Mouse (Mus musculus): ENCODE data around the gene Fars2. TPM values are rescaled to one million over a fixed set of nuclear protein-coding genes. Genes with fewer than 3 reads are reported as not detected.
A peak's percentile ranks its signal among the peaks of the same experiment; 100 is the strongest.

The Fars2 gene
- polyA plus RNA-seq, 1 experiment from 2014 or later = 30.5 TPM

DNA sequence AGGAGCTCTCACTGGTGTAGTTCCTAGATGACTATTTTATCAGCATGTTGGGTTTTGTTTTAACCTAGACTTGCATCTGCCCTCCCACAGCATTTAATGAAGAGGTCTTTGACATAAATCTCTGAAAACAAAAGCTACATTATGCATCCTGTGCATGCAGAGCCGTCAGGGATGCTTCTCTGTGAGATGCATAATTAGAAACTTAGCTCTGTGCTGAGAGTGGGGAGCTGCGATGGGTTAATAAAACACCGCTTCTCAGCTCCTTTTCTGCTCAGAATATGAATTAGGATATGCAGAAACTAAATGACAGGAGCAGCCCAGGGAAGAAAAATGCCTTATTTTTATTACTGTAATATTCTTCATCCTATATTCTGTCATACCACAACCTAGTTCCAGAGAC, 251.6 kb downstream of the Fars2 start:
- H3K27me3 ChIP-seq (ENCODE audit: control insufficient read depth, insufficient read depth, low read length) = no peaks in the 10 kb centered on the region
- no peak overlapping the region for H3K9ac ChIP-seq (ENCODE audit: low read length)
- 64% methylated on average over 3 of the region's 3 CpGs for WGBS
- H3K4me3 ChIP-seq (ENCODE audit: low read depth, low read length) = no peak overlapping the region
- DNase-seq (ENCODE audit: low spot score, missing footprints) (peak; percentile 28), ATAC-seq (ENCODE audit: low FRiP score) (no peak)
- H3K4me2 ChIP-seq = no peak overlapping the region
- H3K36me3 ChIP-seq (ENCODE audit: control insufficient read depth, insufficient read depth, low read length) = no peaks in the 10 kb centered on the region
- H3K9me3 ChIP-seq (ENCODE audit: control insufficient read depth, low read length) = no peaks in the 10 kb centered on the region
- no peaks in the 10 kb centered on the region for H3K4me1 ChIP-seq (ENCODE audit: control insufficient read depth, insufficient read depth, low read length)
- H3K27ac ChIP-seq (ENCODE audit: low read depth, low read length) = no peak overlapping the region

DNA sequence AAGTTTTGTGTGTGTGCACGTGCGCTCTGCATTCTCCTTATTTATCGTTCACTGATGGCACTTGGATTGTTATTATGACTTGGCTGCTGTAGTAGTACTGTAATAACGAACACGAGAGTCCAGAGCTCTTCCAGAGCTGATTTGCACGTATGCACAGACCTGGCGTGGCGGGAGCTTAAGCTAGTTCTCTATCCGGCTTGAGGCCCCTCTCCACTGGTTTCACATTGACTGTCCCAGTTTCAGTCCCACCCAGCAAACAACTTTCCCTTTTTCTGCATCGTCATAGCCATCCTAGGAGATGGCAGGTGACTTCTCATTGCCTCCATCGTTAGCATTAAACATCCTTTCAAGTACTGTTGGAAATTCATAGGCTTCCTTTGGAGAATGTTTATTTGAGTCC, 252.2 kb downstream of the Fars2 start:
- DNase-seq (ENCODE audit: low spot score, missing footprints) (peak; percentile 35), ATAC-seq (ENCODE audit: low FRiP score) (no peak)
- H3K27me3 ChIP-seq (ENCODE audit: control insufficient read depth, insufficient read depth, low read length) = no peaks in the 10 kb centered on the region
- H3K36me3 ChIP-seq (ENCODE audit: control insufficient read depth, insufficient read depth, low read length) = no peaks in the 10 kb centered on the region
- no peak overlapping the region for H3K9ac ChIP-seq (ENCODE audit: low read length)
- no peak overlapping the region for H3K27ac ChIP-seq (ENCODE audit: low read depth, low read length)
- no peak overlapping the region for H3K4me3 ChIP-seq (ENCODE audit: low read depth, low read length)
- H3K4me2 ChIP-seq = no peak overlapping the region
- no peaks in the 10 kb centered on the region for H3K4me1 ChIP-seq (ENCODE audit: control insufficient read depth, insufficient read depth, low read length)
- whole genome bisulfite sequencing = 90% methylated on average over 11 of the region's 11 CpGs
- no peaks in the 10 kb centered on the region for H3K9me3 ChIP-seq (ENCODE audit: control insufficient read depth, low read length)

DNA sequence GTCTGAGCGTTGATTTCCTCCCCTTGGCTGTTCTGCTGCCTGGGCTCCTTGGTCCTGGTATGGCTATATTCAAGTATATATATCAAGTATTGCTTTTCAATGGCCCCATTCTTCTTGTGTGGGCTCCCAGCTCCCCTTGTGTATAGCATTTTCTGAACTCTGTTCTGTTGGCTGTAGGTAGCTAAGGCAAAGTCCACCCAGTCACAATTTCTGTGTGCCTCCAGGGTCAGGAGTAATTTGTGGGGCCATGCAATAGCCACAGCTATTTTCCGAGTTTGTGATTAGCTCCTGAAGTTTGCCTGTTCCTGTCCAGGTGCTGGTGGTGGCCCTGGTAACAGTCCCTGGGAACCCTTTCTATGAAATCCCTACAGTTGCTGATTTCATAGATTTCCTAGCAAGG, 266.0 kb downstream of the Fars2 start:
- H3K4me3 ChIP-seq (ENCODE audit: low read depth, low read length) = no peak overlapping the region
- no peak for DNase-seq (ENCODE audit: low spot score, missing footprints)
- H3K9me3 ChIP-seq (ENCODE audit: control insufficient read depth, low read length) = no peaks in the 10 kb centered on the region
- no peak for ATAC-seq (ENCODE audit: low FRiP score)
- H3K27me3 ChIP-seq (ENCODE audit: control insufficient read depth, insufficient read depth, low read length) = no peaks in the 10 kb centered on the region
- H3K9ac ChIP-seq (ENCODE audit: low read length) = no peak overlapping the region
- H3K36me3 ChIP-seq (ENCODE audit: control insufficient read depth, insufficient read depth, low read length) = no peaks in the 10 kb centered on the region
- H3K4me1 ChIP-seq (ENCODE audit: control insufficient read depth, insufficient read depth, low read length) = no peaks in the 10 kb centered on the region
- WGBS = 84% methylated on average over 2 of the region's 2 CpGs
- no peak overlapping the region for H3K4me2 ChIP-seq
- H3K27ac ChIP-seq (ENCODE audit: low read depth, low read length) = no peak overlapping the region

DNA sequence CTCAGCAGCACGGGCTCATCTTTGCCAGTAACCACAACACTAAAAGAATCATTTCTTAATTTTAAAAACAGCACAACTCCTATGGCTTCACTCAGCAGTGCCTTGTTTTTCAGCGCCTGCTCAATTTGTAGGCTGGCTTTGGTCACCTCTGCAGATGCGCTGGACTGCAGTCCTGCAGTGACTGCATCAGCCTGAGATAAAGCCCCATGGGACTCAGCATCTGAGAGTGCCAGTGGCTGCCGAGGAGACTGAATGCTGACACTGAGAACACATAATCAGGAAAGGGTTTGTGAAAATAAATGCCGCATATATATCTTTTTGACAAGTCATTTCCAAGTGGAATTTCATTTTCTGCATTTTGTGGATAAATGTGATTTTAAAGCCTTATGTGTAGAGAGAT, 268.9 kb downstream of the Fars2 start:
- no peaks in the 10 kb centered on the region for H3K4me1 ChIP-seq (ENCODE audit: control insufficient read depth, insufficient read depth, low read length)
- no peaks in the 10 kb centered on the region for H3K9me3 ChIP-seq (ENCODE audit: control insufficient read depth, low read length)
- no peaks in the 10 kb centered on the region for H3K27me3 ChIP-seq (ENCODE audit: control insufficient read depth, insufficient read depth, low read length)
- WGBS = 81% methylated on average over 5 of the region's 5 CpGs
- DNase-seq (ENCODE audit: low spot score, missing footprints) (peak; percentile 67), ATAC-seq (ENCODE audit: low FRiP score) (no peak)
- H3K9ac ChIP-seq (ENCODE audit: low read length) = no peak overlapping the region
- no peak overlapping the region for H3K4me2 ChIP-seq
- no peak overlapping the region for H3K27ac ChIP-seq (ENCODE audit: low read depth, low read length)
- no peaks in the 10 kb centered on the region for H3K36me3 ChIP-seq (ENCODE audit: control insufficient read depth, insufficient read depth, low read length)
- no peak overlapping the region for H3K4me3 ChIP-seq (ENCODE audit: low read depth, low read length)

DNA sequence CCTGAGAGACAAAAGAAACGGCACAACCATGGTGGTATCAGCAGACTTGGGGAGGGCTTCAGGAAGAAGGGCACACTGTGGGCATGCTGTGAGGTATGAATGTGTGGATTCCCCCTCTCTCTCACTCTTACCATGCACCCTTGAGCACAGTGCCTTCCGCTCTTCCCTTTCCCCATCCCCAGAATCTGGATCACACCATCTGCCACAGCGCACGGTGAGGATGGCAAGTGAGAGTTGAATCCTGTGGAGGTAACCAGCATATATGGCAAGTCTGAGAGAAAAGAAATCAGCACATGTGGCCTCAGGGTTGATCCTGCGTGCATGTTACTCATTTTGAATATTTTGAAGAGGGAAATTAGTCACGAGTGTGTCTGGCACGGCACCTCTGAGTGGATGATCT, 274.7 kb downstream of the Fars2 start:
- no peaks in the 10 kb centered on the region for H3K9me3 ChIP-seq (ENCODE audit: control insufficient read depth, low read length)
- WGBS = 91% methylated on average over 7 of the region's 7 CpGs
- H3K36me3 ChIP-seq (ENCODE audit: control insufficient read depth, insufficient read depth, low read length) = no peaks in the 10 kb centered on the region
- no peak overlapping the region for H3K9ac ChIP-seq (ENCODE audit: low read length)
- H3K4me1 ChIP-seq (ENCODE audit: control insufficient read depth, insufficient read depth, low read length) = no peaks in the 10 kb centered on the region
- no peak overlapping the region for H3K27ac ChIP-seq (ENCODE audit: low read depth, low read length)
- no peak overlapping the region for H3K4me2 ChIP-seq
- H3K27me3 ChIP-seq (ENCODE audit: control insufficient read depth, insufficient read depth, low read length) = no peaks in the 10 kb centered on the region
- no peak overlapping the region for H3K4me3 ChIP-seq (ENCODE audit: low read depth, low read length)
- ATAC-seq (ENCODE audit: low FRiP score) = no peak
- DNase-seq (ENCODE audit: low spot score, missing footprints) = no peak

DNA sequence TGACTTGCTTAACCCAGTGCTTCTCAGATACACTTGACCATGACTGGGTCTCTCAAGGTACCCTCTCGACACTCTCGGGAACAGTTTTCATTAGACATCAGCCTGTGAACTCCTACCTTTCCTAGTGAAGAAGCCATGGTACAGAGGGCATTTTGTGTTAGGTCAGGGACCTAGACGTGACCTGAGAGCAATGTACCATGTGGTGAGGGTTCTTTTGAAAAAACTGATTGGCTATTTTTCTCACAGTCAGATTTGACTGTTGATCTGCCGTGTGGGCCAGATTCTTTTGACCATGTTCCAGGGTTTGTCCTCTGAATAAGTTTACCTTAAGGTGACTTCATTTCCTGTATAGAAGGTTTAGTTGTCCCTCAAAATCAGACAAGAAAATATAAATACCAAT, 275.5 kb downstream of the Fars2 start:
- 86% methylated on average over 4 of the region's 4 CpGs for WGBS
- no peak overlapping the region for H3K4me2 ChIP-seq
- DNase-seq (ENCODE audit: low spot score, missing footprints) = peak; percentile 68

DNA sequence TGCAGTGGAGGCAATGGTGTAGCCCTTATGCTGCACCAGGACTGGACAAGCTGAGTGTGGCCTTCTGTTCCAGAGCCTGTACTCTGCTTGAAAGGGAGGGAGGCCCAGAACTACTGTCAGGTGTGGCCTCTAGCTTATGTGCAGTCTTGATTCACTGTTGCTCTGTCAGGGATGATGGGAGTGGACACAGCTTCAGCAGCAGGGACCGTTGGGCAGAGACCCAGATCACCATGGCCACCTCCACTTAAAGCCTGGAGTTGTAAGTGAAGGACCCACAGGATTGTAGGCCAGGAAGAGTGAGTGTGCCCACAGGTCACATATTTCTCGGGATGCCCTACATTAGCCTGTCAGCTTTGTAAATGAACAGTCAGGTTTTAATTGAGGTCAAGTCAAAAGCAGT, 283.8 kb downstream of the Fars2 start:
- no peak for ATAC-seq (ENCODE audit: low FRiP score)
- no peak overlapping the region for H3K4me3 ChIP-seq (ENCODE audit: low read depth, low read length)
- H3K9ac ChIP-seq (ENCODE audit: low read length) = no peak overlapping the region
- H3K27me3 ChIP-seq (ENCODE audit: control insufficient read depth, insufficient read depth, low read length) = no peaks in the 10 kb centered on the region
- H3K36me3 ChIP-seq (ENCODE audit: control insufficient read depth, insufficient read depth, low read length) = no peaks in the 10 kb centered on the region
- DNase-seq (ENCODE audit: low spot score, missing footprints) = no peak
- no peaks in the 10 kb centered on the region for H3K4me1 ChIP-seq (ENCODE audit: control insufficient read depth, insufficient read depth, low read length)
- no peak overlapping the region for H3K4me2 ChIP-seq
- WGBS = 88% methylated on average over 2 of the region's 2 CpGs
- no peak overlapping the region for H3K27ac ChIP-seq (ENCODE audit: low read depth, low read length)
- no peaks in the 10 kb centered on the region for H3K9me3 ChIP-seq (ENCODE audit: control insufficient read depth, low read length)

More for the DNA sequence above, 275.5 kb downstream of the Fars2 start:
- Histone ChIP-seq H3K36me3 (ENCODE audit: control insufficient read depth, insufficient read depth, low read length) (no peaks in the 10 kb centered on the region), H3K4me3 (ENCODE audit: low read depth, low read length) (no peak overlapping the region), H3K27me3 (ENCODE audit: control insufficient read depth, insufficient read depth, low read length) (no peaks in the 10 kb centered on the region), H3K9me3 (ENCODE audit: control insufficient read depth, low read length) (no peaks in the 10 kb centered on the region), H3K9ac (ENCODE audit: low read length) (no peak overlapping the region), H3K27ac (ENCODE audit: low read depth, low read length) (no peak overlapping the region), H3K4me1 (ENCODE audit: control insufficient read depth, insufficient read depth, low read length) (no peaks in the 10 kb centered on the region)
- no peak for ATAC-seq (ENCODE audit: low FRiP score)

DNA sequence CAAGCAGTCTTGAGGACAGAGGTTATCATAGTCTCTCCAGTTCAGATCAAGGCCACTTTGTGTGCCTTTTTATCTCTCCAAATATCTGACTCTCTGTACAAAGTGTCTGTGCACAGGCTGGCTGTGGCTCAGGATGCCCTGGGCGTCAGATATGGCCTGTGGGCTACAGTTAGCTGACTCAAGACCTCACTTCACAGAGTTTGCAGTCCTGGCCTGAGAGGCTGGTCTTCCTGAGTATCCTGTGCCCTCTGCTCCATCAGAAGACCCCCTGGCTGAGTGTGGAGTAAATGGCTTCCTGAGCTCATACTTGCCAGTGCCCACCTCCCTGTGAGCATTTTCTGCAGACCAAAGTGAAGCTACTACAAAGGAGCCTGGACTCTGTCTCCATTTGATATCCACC, 296.1 kb downstream of the Fars2 start:
- no peaks in the 10 kb centered on the region for H3K27me3 ChIP-seq (ENCODE audit: control insufficient read depth, insufficient read depth, low read length)
- ATAC-seq (ENCODE audit: low FRiP score) (no peak), DNase-seq (ENCODE audit: low spot score, missing footprints) (no peak)
- no peaks in the 10 kb centered on the region for H3K9me3 ChIP-seq (ENCODE audit: control insufficient read depth, low read length)
- H3K4me3 ChIP-seq (ENCODE audit: low read depth, low read length) = no peak overlapping the region
- WGBS = 96% methylated on average over 1 of the region's 1 CpGs
- no peak overlapping the region for H3K9ac ChIP-seq (ENCODE audit: low read length)
- H3K27ac ChIP-seq (ENCODE audit: low read depth, low read length) = no peak overlapping the region
- H3K4me1 ChIP-seq (ENCODE audit: control insufficient read depth, insufficient read depth, low read length) = no peaks in the 10 kb centered on the region
- no peak overlapping the region for H3K4me2 ChIP-seq
- H3K36me3 ChIP-seq (ENCODE audit: control insufficient read depth, insufficient read depth, low read length) = no peaks in the 10 kb centered on the region

DNA sequence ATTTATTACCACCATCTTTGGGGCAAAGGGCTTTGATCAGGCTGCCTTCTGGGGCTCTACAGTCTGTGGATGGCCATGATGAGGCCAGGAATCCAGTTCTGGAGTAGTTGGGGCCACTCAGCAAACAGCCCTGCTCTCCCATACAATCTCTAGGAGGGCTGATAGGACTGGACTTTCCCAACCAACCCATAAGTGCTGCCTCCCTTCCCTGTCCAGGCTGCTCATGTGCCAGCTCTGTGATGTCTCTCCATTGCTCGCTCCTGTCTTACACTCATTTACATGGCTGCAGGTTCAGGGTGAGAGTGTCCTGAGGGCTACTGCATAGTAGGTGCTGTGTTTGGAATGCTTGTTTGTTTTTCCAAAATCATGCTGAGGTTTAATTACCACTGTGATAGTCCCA, 298.0 kb downstream of the Fars2 start:
- Histone ChIP-seq H3K27ac (ENCODE audit: low read depth, low read length) (no peak overlapping the region), H3K4me3 (ENCODE audit: low read depth, low read length) (no peak overlapping the region), H3K9ac (ENCODE audit: low read length) (no peak overlapping the region), H3K4me1 (ENCODE audit: control insufficient read depth, insufficient read depth, low read length) (no peaks in the 10 kb centered on the region), H3K9me3 (ENCODE audit: control insufficient read depth, low read length) (no peaks in the 10 kb centered on the region), H3K36me3 (ENCODE audit: control insufficient read depth, insufficient read depth, low read length) (no peaks in the 10 kb centered on the region), H3K4me2 (no peak overlapping the region), H3K27me3 (ENCODE audit: control insufficient read depth, insufficient read depth, low read length) (no peaks in the 10 kb centered on the region)
- ATAC-seq (ENCODE audit: low FRiP score) = no peak
- DNase-seq (ENCODE audit: low spot score, missing footprints) = no peak
- 94% methylated on average over 1 of the region's 1 CpGs for WGBS

DNA sequence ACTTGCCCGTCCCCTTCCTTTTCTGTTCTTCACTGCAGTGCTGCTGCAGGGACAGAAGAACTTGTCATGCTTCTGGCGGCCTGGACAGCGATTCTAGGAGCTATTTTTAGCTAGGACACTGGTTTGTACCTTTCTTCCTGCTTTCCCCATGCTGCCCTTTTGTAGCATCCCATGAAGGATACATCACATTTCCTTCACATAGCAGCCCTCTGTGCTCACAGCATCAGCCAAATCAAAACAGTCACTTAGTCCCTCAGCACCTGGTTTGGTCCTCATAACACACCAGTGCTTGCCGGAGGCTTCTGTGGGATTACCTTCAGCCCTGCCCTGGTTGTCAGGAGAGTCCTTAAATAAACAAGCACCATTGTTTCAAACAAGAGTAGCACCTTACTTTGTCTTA, 299.3 kb downstream of the Fars2 start:
- H3K27me3 ChIP-seq (ENCODE audit: control insufficient read depth, insufficient read depth, low read length) = no peaks in the 10 kb centered on the region
- H3K4me3 ChIP-seq (ENCODE audit: low read depth, low read length) = no peak overlapping the region
- no peak overlapping the region for H3K4me2 ChIP-seq
- H3K36me3 ChIP-seq (ENCODE audit: control insufficient read depth, insufficient read depth, low read length) = no peaks in the 10 kb centered on the region
- no peak for ATAC-seq (ENCODE audit: low FRiP score)
- no peak overlapping the region for H3K27ac ChIP-seq (ENCODE audit: low read depth, low read length)
- no peak overlapping the region for H3K9ac ChIP-seq (ENCODE audit: low read length)
- no peaks in the 10 kb centered on the region for H3K9me3 ChIP-seq (ENCODE audit: control insufficient read depth, low read length)
- DNase-seq (ENCODE audit: low spot score, missing footprints) = no peak
- no peaks in the 10 kb centered on the region for H3K4me1 ChIP-seq (ENCODE audit: control insufficient read depth, insufficient read depth, low read length)
- WGBS = 78% methylated on average over 4 of the region's 4 CpGs

Data from midbrain, embryonic 11.5 days (tissue).